Mouse (Mus musculus): ENCODE measurements around the gene Ptger1.

The Ptger1 gene

GRCm38 (mm10) chr8:83660995-83661680 is 5.3 kb upstream of the Ptger1 start:
- Histone ChIP-seq H3K4me3 (replicated peaks; ENCODE audit: low read length) (peak overlapping the region; percentile 39), H3K36me3 (ENCODE audit: insufficient read depth, low read length) (peaks cover 72% of the 10 kb centered on the region), H3K27me3 (ENCODE audit: insufficient read depth, low read length) (no peaks in the 10 kb centered on the region), H3K4me1 (replicated peaks; ENCODE audit: low read depth, low read length) (peaks cover 80% of the 10 kb centered on the region), H3K9me3 (ENCODE audit: low read length) (no peaks in the 10 kb centered on the region)
- no peak for TF ChIP-seq CTCF (conservative IDR thresholded peaks at IDR 0.05; ENCODE audit: low read length)

- Histone ChIP-seq H3K4me3 (replicated peaks; ENCODE audit: low read length) (no peak overlapping the region), H3K27me3 (ENCODE audit: insufficient read depth, low read length) (peaks cover 9% of the 10 kb centered on the region), H3K36me3 (ENCODE audit: insufficient read depth, low read length) (peaks cover 66% of the 10 kb centered on the region), H3K4me1 (replicated peaks; ENCODE audit: low read depth, low read length) (peaks cover 80% of the 10 kb centered on the region), H3K9me3 (ENCODE audit: low read length) (no peaks in the 10 kb centered on the region)
- TF ChIP-seq CTCF (conservative IDR thresholded peaks at IDR 0.05; ENCODE audit: low read length) (peak; percentile 92), NANOG (IDR thresholded peaks at IDR 0.05; ENCODE audit: borderline replicate concordance, low read length) (no peak)
Measured at GRCm38 (mm10) chr8:83662421-83662826, 4.1 kb upstream of the Ptger1 start.

- no peak overlapping the region for H3K4me3 ChIP-seq (replicated peaks; ENCODE audit: low read length)
- peaks cover 57% of the 10 kb centered on the region for H3K36me3 ChIP-seq (ENCODE audit: insufficient read depth, low read length)
- no peaks in the 10 kb centered on the region; the same call in 1 of the 2 replicates for H3K9me3 ChIP-seq (ENCODE audit: low read length)
- H3K4me1 ChIP-seq (replicated peaks; ENCODE audit: low read depth, low read length), result peaks cover 72% of the 10 kb centered on the region
- H3K27me3 ChIP-seq (ENCODE audit: insufficient read depth, low read length), result peaks cover 22% of the 10 kb centered on the region
- TF ChIP-seq CTCF (conservative IDR thresholded peaks at IDR 0.05; ENCODE audit: low read length) (no peak), NANOG (IDR thresholded peaks at IDR 0.05; ENCODE audit: borderline replicate concordance, low read length) (no peak), POU5F1 (IDR thresholded peaks at IDR 0.05; ENCODE audit: borderline replicate concordance, low read length) (no peak)
Measured at GRCm38 (mm10) chr8:83664096-83664495, 2.4 kb upstream of the Ptger1 start.

DNA sequence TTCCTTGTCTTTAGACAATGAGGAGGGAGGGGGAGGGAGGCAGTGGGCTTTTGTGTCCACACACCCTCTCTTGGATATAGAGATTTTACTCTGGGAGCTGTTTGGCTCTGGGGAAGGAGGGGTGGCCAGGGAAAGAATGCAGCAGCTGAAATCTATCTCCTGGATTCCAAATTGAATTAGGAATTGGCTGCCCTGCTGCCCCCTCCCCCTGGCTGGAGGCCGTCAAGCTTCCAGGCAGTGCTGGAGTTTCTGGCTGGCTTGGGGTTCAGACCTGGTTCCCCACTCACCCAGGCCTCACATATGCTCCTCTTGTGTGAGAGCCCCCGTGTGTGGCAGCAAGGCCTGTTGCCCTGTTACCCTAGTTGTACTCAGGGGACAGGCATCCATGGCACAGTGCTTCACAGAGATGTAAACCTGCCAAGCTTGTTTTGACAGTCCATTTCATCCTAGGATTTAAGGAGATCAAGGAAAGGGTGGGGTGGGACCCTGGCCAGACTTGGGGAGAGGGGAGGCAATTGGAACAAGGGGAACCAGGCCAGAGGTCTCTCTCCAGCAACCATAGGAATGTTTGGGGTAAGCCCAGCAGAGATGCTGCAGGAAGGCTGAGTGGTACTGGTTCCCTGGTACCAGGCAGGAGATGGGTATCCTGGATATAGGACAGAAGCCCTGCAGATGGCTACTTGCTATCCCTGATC is 1.4 kb upstream of the Ptger1 start:
- Histone ChIP-seq H3K4me3 (replicated peaks; ENCODE audit: low read length) (no peak overlapping the region), H3K36me3 (ENCODE audit: insufficient read depth, low read length) (peaks cover 55% of the 10 kb centered on the region), H3K9me3 (ENCODE audit: low read length) (no peaks in the 10 kb centered on the region; the same call in 1 of the 2 replicates), H3K27me3 (ENCODE audit: insufficient read depth, low read length) (peaks cover 22% of the 10 kb centered on the region), H3K4me1 (replicated peaks; ENCODE audit: low read depth, low read length) (peaks cover 72% of the 10 kb centered on the region)
- TF ChIP-seq NANOG (IDR thresholded peaks at IDR 0.05; ENCODE audit: borderline replicate concordance, low read length) (no peak), CTCF (conservative IDR thresholded peaks at IDR 0.05; ENCODE audit: low read length) (no peak)

- Histone ChIP-seq H3K36me3 (ENCODE audit: insufficient read depth, low read length) (peaks cover 61% of the 10 kb centered on the region), H3K27me3 (ENCODE audit: insufficient read depth, low read length) (peaks cover 22% of the 10 kb centered on the region), H3K4me3 (replicated peaks; ENCODE audit: low read length) (0 out of 2 replicates have a peak overlapping the region, but pooled peaks have one; percentile 14), H3K9me3 (ENCODE audit: low read length) (no peaks in the 10 kb centered on the region; the same call in 1 of the 2 replicates), H3K4me1 (replicated peaks; ENCODE audit: low read depth, low read length) (peaks cover 71% of the 10 kb centered on the region)
- TF ChIP-seq CTCF (conservative IDR thresholded peaks at IDR 0.05; ENCODE audit: low read length), result no peak
- no peak for TF ChIP-seq POU5F1 (IDR thresholded peaks at IDR 0.05; ENCODE audit: borderline replicate concordance, low read length)
- no peak for TF ChIP-seq NANOG (IDR thresholded peaks at IDR 0.05; ENCODE audit: borderline replicate concordance, low read length)
Measured at GRCm38 (mm10) chr8:83666866-83667234, 372 bp downstream of the Ptger1 start.

DNA sequence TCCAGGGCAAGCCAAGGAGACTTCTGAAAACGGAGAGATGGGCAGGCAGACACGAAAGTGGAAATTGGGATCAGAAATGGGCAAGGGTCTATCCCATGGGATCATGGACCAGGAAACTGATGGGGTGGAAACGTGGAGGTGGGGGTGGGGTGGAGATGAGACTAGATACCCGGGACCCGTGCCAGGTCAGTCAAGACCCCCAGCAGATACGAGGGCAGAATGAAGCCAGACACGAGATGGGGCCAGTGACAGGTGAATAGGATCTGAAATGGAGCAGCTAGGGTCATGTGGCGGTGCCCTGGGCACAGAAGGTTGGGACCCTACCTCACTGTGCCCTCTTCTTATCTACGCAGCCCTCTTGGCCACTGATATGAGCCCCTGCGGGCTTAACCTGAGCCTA is 1.0 kb downstream of the Ptger1 start:
- H3K27me3 ChIP-seq (ENCODE audit: insufficient read depth, low read length), result peaks cover 22% of the 10 kb centered on the region
- peaks cover 71% of the 10 kb centered on the region for H3K4me1 ChIP-seq (replicated peaks; ENCODE audit: low read depth, low read length)
- H3K9me3 ChIP-seq (ENCODE audit: low read length), result no peaks in the 10 kb centered on the region; the same call in 1 of the 2 replicates
- peaks cover 58% of the 10 kb centered on the region for H3K36me3 ChIP-seq (ENCODE audit: insufficient read depth, low read length)
- no peak for TF ChIP-seq NANOG (IDR thresholded peaks at IDR 0.05; ENCODE audit: borderline replicate concordance, low read length)
- TF ChIP-seq CTCF (conservative IDR thresholded peaks at IDR 0.05; ENCODE audit: low read length), result no peak
- no peak for TF ChIP-seq POU5F1 (IDR thresholded peaks at IDR 0.05; ENCODE audit: borderline replicate concordance, low read length)
- H3K4me3 ChIP-seq (replicated peaks; ENCODE audit: low read length), result peak overlapping the region; percentile 76

GRCm38 (mm10) chr8:83668010-83668916 is 1.8 kb downstream of the Ptger1 start:
- peaks cover 23% of the 10 kb centered on the region for H3K27me3 ChIP-seq (ENCODE audit: insufficient read depth, low read length)
- H3K4me3 ChIP-seq (replicated peaks; ENCODE audit: low read length), result peak overlapping the region; percentile 76
- H3K4me1 ChIP-seq (replicated peaks; ENCODE audit: low read depth, low read length), result peaks cover 72% of the 10 kb centered on the region
- TF ChIP-seq CTCF (conservative IDR thresholded peaks at IDR 0.05; ENCODE audit: low read length) (peak; percentile 56), NANOG (IDR thresholded peaks at IDR 0.05; ENCODE audit: borderline replicate concordance, low read length) (no peak), POU5F1 (IDR thresholded peaks at IDR 0.05; ENCODE audit: borderline replicate concordance, low read length) (no peak)
- peaks cover 58% of the 10 kb centered on the region for H3K36me3 ChIP-seq (ENCODE audit: insufficient read depth, low read length)
- no peaks in the 10 kb centered on the region; the same call in 1 of the 2 replicates for H3K9me3 ChIP-seq (ENCODE audit: low read length)

GRCm38 (mm10) chr8:83669013-83669412 is 2.5 kb downstream of the Ptger1 start:
- H3K36me3 ChIP-seq (ENCODE audit: insufficient read depth, low read length), result peaks cover 55% of the 10 kb centered on the region
- TF ChIP-seq CTCF (conservative IDR thresholded peaks at IDR 0.05; ENCODE audit: low read length) (no peak), POU5F1 (IDR thresholded peaks at IDR 0.05; ENCODE audit: borderline replicate concordance, low read length) (no peak), NANOG (IDR thresholded peaks at IDR 0.05; ENCODE audit: borderline replicate concordance, low read length) (no peak)
- H3K4me1 ChIP-seq (replicated peaks; ENCODE audit: low read depth, low read length), result peaks cover 69% of the 10 kb centered on the region
- no peaks in the 10 kb centered on the region; the same call in 1 of the 2 replicates for H3K9me3 ChIP-seq (ENCODE audit: low read length)
- H3K27me3 ChIP-seq (ENCODE audit: insufficient read depth, low read length), result peaks cover 27% of the 10 kb centered on the region
- H3K4me3 ChIP-seq (replicated peaks; ENCODE audit: low read length), result peak overlapping the region; percentile 76
